Mouse (Mus musculus): ENCODE results near the gene Bap1. TPM values are rescaled to one million over a fixed set of nuclear protein-coding genes. Genes with fewer than 3 reads are reported as not detected.

Gene Bap1
- polyA plus RNA-seq, 1 experiment from 2014 or later = 125 TPM

GRCm38 (mm10) chr14:31211854-31212253 lies 39.4 kb upstream of the Bap1 start:
- H3K4me2 ChIP-seq (ENCODE audit: low read depth) = no peak overlapping the region
- no peak overlapping the region for H3K9ac ChIP-seq (ENCODE audit: low read length)
- H3K4me1 ChIP-seq (ENCODE audit: control insufficient read depth, insufficient read depth, low read length) = no peaks in the 10 kb centered on the region
- ATAC-seq (ENCODE audit: insufficient read depth, low FRiP score, low TSS enrichment) (no peak), DNase-seq (ENCODE audit: low spot score) (no peak)
- no peak overlapping the region for H3K27ac ChIP-seq (ENCODE audit: low read depth, low read length)
- H3K9me3 ChIP-seq (ENCODE audit: control insufficient read depth, low read length) = no peaks in the 10 kb centered on the region
- H3K4me3 ChIP-seq (ENCODE audit: low read depth, low read length) = no peak overlapping the region
- no peaks in the 10 kb centered on the region for H3K36me3 ChIP-seq (ENCODE audit: control insufficient read depth, insufficient read depth, low read length)
- no peaks in the 10 kb centered on the region for H3K27me3 ChIP-seq (ENCODE audit: control insufficient read depth, insufficient read depth, low read length)
- 88% methylated on average over 6 of the region's 6 CpGs for WGBS

GRCm38 (mm10) chr14:31212499-31212898 lies 38.8 kb upstream of the Bap1 start:
- Histone ChIP-seq H3K9ac (ENCODE audit: low read length) (no peak overlapping the region), H3K27me3 (ENCODE audit: control insufficient read depth, insufficient read depth, low read length) (no peaks in the 10 kb centered on the region), H3K27ac (ENCODE audit: low read depth, low read length) (no peak overlapping the region), H3K4me3 (ENCODE audit: low read depth, low read length) (no peak overlapping the region), H3K36me3 (ENCODE audit: control insufficient read depth, insufficient read depth, low read length) (no peaks in the 10 kb centered on the region), H3K4me2 (ENCODE audit: low read depth) (no peak overlapping the region), H3K9me3 (ENCODE audit: control insufficient read depth, low read length) (no peaks in the 10 kb centered on the region), H3K4me1 (ENCODE audit: control insufficient read depth, insufficient read depth, low read length) (0 out of 2 replicates have a peak, but pooled peaks cover 3% of the 10 kb centered on the region)
- no peak for DNase-seq (ENCODE audit: low spot score)
- WGBS = 82% methylated on average over 3 of the region's 3 CpGs
- ATAC-seq (ENCODE audit: insufficient read depth, low FRiP score, low TSS enrichment) = no peak

- H3K9me3 ChIP-seq (ENCODE audit: control insufficient read depth, low read length) = no peaks in the 10 kb centered on the region
- no peak for DNase-seq (ENCODE audit: low spot score)
These were observed 37.4 kb upstream of the Bap1 start for GRCm38 (mm10) chr14:31213868-31214267.

GRCm38 (mm10) chr14:31214684-31215083 lies 36.6 kb upstream of the Bap1 start:
- Histone ChIP-seq H3K4me3 (ENCODE audit: low read depth, low read length) (no peak overlapping the region), H3K27ac (ENCODE audit: low read depth, low read length) (no peak overlapping the region), H3K4me2 (ENCODE audit: low read depth) (no peak overlapping the region), H3K4me1 (ENCODE audit: control insufficient read depth, insufficient read depth, low read length) (0 out of 2 replicates have a peak, but pooled peaks cover 3% of the 10 kb centered on the region), H3K36me3 (ENCODE audit: control insufficient read depth, insufficient read depth, low read length) (no peaks in the 10 kb centered on the region), H3K9ac (ENCODE audit: low read length) (no peak overlapping the region), H3K9me3 (ENCODE audit: control insufficient read depth, low read length) (no peaks in the 10 kb centered on the region), H3K27me3 (ENCODE audit: control insufficient read depth, insufficient read depth, low read length) (no peaks in the 10 kb centered on the region)
- WGBS = 73% methylated on average over 3 of the region's 3 CpGs
- ATAC-seq (ENCODE audit: insufficient read depth, low FRiP score, low TSS enrichment) (no peak), DNase-seq (ENCODE audit: low spot score) (no peak)

More at GRCm38 (mm10) chr14:31213868-31214267, 37.4 kb upstream of the Bap1 start:
- Histone ChIP-seq H3K4me2 (ENCODE audit: low read depth) (no peak overlapping the region), H3K4me3 (ENCODE audit: low read depth, low read length) (no peak overlapping the region), H3K27me3 (ENCODE audit: control insufficient read depth, insufficient read depth, low read length) (no peaks in the 10 kb centered on the region), H3K4me1 (ENCODE audit: control insufficient read depth, insufficient read depth, low read length) (0 out of 2 replicates have a peak, but pooled peaks cover 3% of the 10 kb centered on the region), H3K9ac (ENCODE audit: low read length) (no peak overlapping the region), H3K36me3 (ENCODE audit: control insufficient read depth, insufficient read depth, low read length) (no peaks in the 10 kb centered on the region), H3K27ac (ENCODE audit: low read depth, low read length) (no peak overlapping the region)
- 76% methylated on average over 8 of the region's 8 CpGs for WGBS
- ATAC-seq (ENCODE audit: insufficient read depth, low FRiP score, low TSS enrichment) = no peak

GRCm38 (mm10) chr14:31215157-31216002 lies 35.9 kb upstream of the Bap1 start:
- Histone ChIP-seq H3K27me3 (ENCODE audit: control insufficient read depth, insufficient read depth, low read length) (no peaks in the 10 kb centered on the region), H3K4me2 (ENCODE audit: low read depth) (no peak overlapping the region), H3K4me3 (ENCODE audit: low read depth, low read length) (no peak overlapping the region), H3K36me3 (ENCODE audit: control insufficient read depth, insufficient read depth, low read length) (no peaks in the 10 kb centered on the region), H3K4me1 (ENCODE audit: control insufficient read depth, insufficient read depth, low read length) (0 out of 2 replicates have a peak, but pooled peaks cover 3% of the 10 kb centered on the region), H3K9me3 (ENCODE audit: control insufficient read depth, low read length) (no peaks in the 10 kb centered on the region), H3K27ac (ENCODE audit: low read depth, low read length) (no peak overlapping the region), H3K9ac (ENCODE audit: low read length) (0 out of 2 replicates have a peak overlapping the region, but pooled peaks have one; percentile 0)
- DNase-seq (ENCODE audit: low spot score) (peak; percentile 60), ATAC-seq (ENCODE audit: insufficient read depth, low FRiP score, low TSS enrichment) (peak; percentile 61; the same call in 1 of the 2 replicates)
- 37% methylated on average over 15 of the region's 15 CpGs for WGBS

GRCm38 (mm10) chr14:31216846-31217245 lies 34.4 kb upstream of the Bap1 start, which contains the start of gene Nisch:
TSS of gene Nisch (minus strand) at chr14:31216946.
- H3K27me3 ChIP-seq (ENCODE audit: control insufficient read depth, insufficient read depth, low read length) = no peaks in the 10 kb centered on the region
- H3K9ac ChIP-seq (ENCODE audit: low read length) = peak within 1 kb of the TSS; percentile 0; the same call in 1 of the 2 replicates
- no peak for DNase-seq (ENCODE audit: low spot score)
- WGBS = 70% methylated on average over 2 of the region's 2 CpGs
- no peak for ATAC-seq (ENCODE audit: insufficient read depth, low FRiP score, low TSS enrichment)
- H3K4me1 ChIP-seq (ENCODE audit: control insufficient read depth, insufficient read depth, low read length) = 0 out of 2 replicates have a peak, but pooled peaks cover 3% of the 10 kb centered on the region
- H3K4me3 ChIP-seq (ENCODE audit: low read depth, low read length) = no peak within 1 kb of the TSS; the same call in 1 of the 2 replicates
- H3K36me3 ChIP-seq (ENCODE audit: control insufficient read depth, insufficient read depth, low read length) = no peaks in the 10 kb centered on the region
- no peak within 1 kb of the TSS for H3K27ac ChIP-seq (ENCODE audit: low read depth, low read length)
- H3K4me2 ChIP-seq (ENCODE audit: low read depth) = no peak within 1 kb of the TSS
- H3K9me3 ChIP-seq (ENCODE audit: control insufficient read depth, low read length) = no peaks in the 10 kb centered on the region

GRCm38 (mm10) chr14:31217666-31218065 lies 33.6 kb upstream of the Bap1 start, which contains the start of gene Sema3g:
TSS of gene Sema3g (plus strand) at chr14:31217860.
- H3K27ac ChIP-seq (ENCODE audit: low read depth, low read length) = no peak within 1 kb of the TSS
- H3K36me3 ChIP-seq (ENCODE audit: control insufficient read depth, insufficient read depth, low read length) = no peaks in the 10 kb centered on the region
- H3K9ac ChIP-seq (ENCODE audit: low read length) = no peak within 1 kb of the TSS; the same call in 1 of the 2 replicates
- DNase-seq (ENCODE audit: low spot score) = peak; percentile 61
- H3K27me3 ChIP-seq (ENCODE audit: control insufficient read depth, insufficient read depth, low read length) = no peaks in the 10 kb centered on the region
- H3K4me3 ChIP-seq (ENCODE audit: low read depth, low read length) = no peak within 1 kb of the TSS; the same call in 1 of the 2 replicates
- H3K9me3 ChIP-seq (ENCODE audit: control insufficient read depth, low read length) = no peaks in the 10 kb centered on the region
- H3K4me1 ChIP-seq (ENCODE audit: control insufficient read depth, insufficient read depth, low read length) = 0 out of 2 replicates have a peak, but pooled peaks cover 3% of the 10 kb centered on the region
- ATAC-seq (ENCODE audit: insufficient read depth, low FRiP score, low TSS enrichment) = peak; percentile 50; the same call in 1 of the 2 replicates
- 12% methylated on average over 11 of the region's 11 CpGs for WGBS
- H3K4me2 ChIP-seq (ENCODE audit: low read depth) = no peak within 1 kb of the TSS

- no peaks in the 10 kb centered on the region for H3K36me3 ChIP-seq (ENCODE audit: control insufficient read depth, insufficient read depth, low read length)
- H3K4me1 ChIP-seq (ENCODE audit: control insufficient read depth, insufficient read depth, low read length) = no peaks in the 10 kb centered on the region
- no peaks in the 10 kb centered on the region for H3K9me3 ChIP-seq (ENCODE audit: control insufficient read depth, low read length)
- H3K4me3 ChIP-seq (ENCODE audit: low read depth, low read length) = no peak overlapping the region
- H3K9ac ChIP-seq (ENCODE audit: low read length) = no peak overlapping the region
- 79% methylated on average over 4 of the region's 4 CpGs for WGBS
- no peak for ATAC-seq (ENCODE audit: insufficient read depth, low FRiP score, low TSS enrichment)
- H3K27ac ChIP-seq (ENCODE audit: low read depth, low read length) = no peak overlapping the region
- no peak overlapping the region for H3K4me2 ChIP-seq (ENCODE audit: low read depth)
- H3K27me3 ChIP-seq (ENCODE audit: control insufficient read depth, insufficient read depth, low read length) = no peaks in the 10 kb centered on the region
- DNase-seq (ENCODE audit: low spot score) = no peak
These were observed 24.3 kb upstream of the Bap1 start for GRCm38 (mm10) chr14:31226978-31227377.
